9 mouse cellular contexts compared by ENCODE assay signal in the genomic region with DNA sequence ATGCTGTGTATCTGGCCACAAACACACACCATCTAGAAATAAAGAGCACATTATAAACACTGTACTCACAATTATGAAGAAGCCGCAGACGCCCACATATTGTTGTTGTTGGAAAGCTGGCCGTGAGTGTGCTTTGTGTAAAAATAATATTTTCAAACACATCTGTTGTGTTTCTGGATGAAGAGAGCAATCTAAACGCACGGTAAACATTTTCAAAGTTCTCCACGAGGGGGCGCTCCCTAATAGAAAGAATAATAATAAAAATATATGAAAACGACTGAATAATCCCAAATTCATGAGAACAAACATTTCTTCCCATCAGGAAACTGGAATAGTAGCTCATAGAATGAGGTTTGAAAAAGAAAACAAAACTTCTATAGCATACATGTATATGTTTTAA.
DNase-seq lines count a peak whose midpoint lies in the region; ATAC-seq and TF ChIP-seq lines count a peak whose summit lies in the region.
"Had no signal": no experiment of that assay in that cellular context is flagged by ENCODE, and none has a peak within 500 bp of the region (broad histone marks: within the 10 kb centered on the region; RNA-seq: fewer than 3 reads in every experiment).

No protein-coding gene starts in this region.

- ATAC-seq in hindbrain, embryonic 11.5 days (ENCODE audit: low FRiP score), result no peak
- no peak for ATAC-seq in hindbrain, embryonic 16.5 days
- ATAC-seq in limb, embryonic 14.5 days (ENCODE audit: low FRiP score, low read depth), result no peak
- ATAC-seq in megakaryocyte progenitor cell, adult 5-6 weeks (replicated peaks; ENCODE audit: poor library complexity), result no peak

- peak; percentile 67 for DNase-seq in hindbrain, embryonic 11.5 days (ENCODE audit: low spot score)
- peak; percentile 13 for DNase-seq in urinary bladder, postnatal 14 days (ENCODE audit: low spot score)
- DNase-seq in urinary bladder, adult 2 months (ENCODE audit: low spot score), result no peak
- DNase-seq in embryo, embryonic 11.5 days (ENCODE audit: low read depth, low spot score), result peak; percentile 8
- DNase-seq in limb, embryonic 14.5 days (ENCODE audit: low spot score), result peak; percentile 42
- no peak for DNase-seq in ovary, adult 18-20 months (ENCODE audit: low spot score)

- no peak overlapping the region for H3K4me2 ChIP-seq in hindbrain, embryonic 11.5 days (replicated peaks; ENCODE audit: low read depth, low read length)
- H3K4me2 ChIP-seq in hindbrain, embryonic 16.5 days (ENCODE audit: low read length), result no peak overlapping the region
- H3K4me2 ChIP-seq in limb, embryonic 14.5 days (replicated peaks; ENCODE audit: low read depth, low read length, severe bottlenecking), result no peak overlapping the region
- H3K4me2 ChIP-seq: stomach, embryonic 15.5 days had no signal

- 20% methylated on average over 8 of the region's 8 CpGs for WGBS in hindbrain, embryonic 11.5 days
- 22% methylated on average over 8 of the region's 8 CpGs for WGBS in hindbrain, embryonic 16.5 days
- 14% methylated on average over 8 of the region's 8 CpGs for WGBS in limb, embryonic 14.5 days

- no peak for TF ChIP-seq POLR2A in limb, embryonic 14.5 days (IDR thresholded peaks at IDR 0.05; ENCODE audit: borderline replicate concordance, extremely low read depth, insufficient read depth, insufficient read length)

- no peaks in the 10 kb centered on the region for H3K4me1 ChIP-seq in hindbrain, embryonic 11.5 days (replicated peaks; ENCODE audit: control insufficient read depth, insufficient read depth, low read length)
- no peaks in the 10 kb centered on the region for H3K4me1 ChIP-seq in hindbrain, embryonic 16.5 days (ENCODE audit: control insufficient read depth, insufficient read depth, low read depth, low read length)
- no peaks in the 10 kb centered on the region for H3K4me1 ChIP-seq in limb, embryonic 14.5 days (ENCODE audit: control insufficient read depth, insufficient read depth, low read length)
- H3K4me1 ChIP-seq: stomach, embryonic 15.5 days had no signal

- no peak overlapping the region for H3K9ac ChIP-seq in hindbrain, embryonic 11.5 days (ENCODE audit: low read depth, low read length)
- H3K9ac ChIP-seq in hindbrain, embryonic 16.5 days (ENCODE audit: low read depth, low read length), result no peak overlapping the region
- no peak overlapping the region for H3K9ac ChIP-seq in limb, embryonic 14.5 days (ENCODE audit: low read depth, low read length, severe bottlenecking)
- H3K9ac ChIP-seq: stomach, embryonic 15.5 days had no signal

- H3K36me3 ChIP-seq in hindbrain, embryonic 11.5 days (ENCODE audit: control insufficient read depth, insufficient read depth, low read length), result no peaks in the 10 kb centered on the region
- H3K36me3 ChIP-seq in hindbrain, embryonic 16.5 days (ENCODE audit: control insufficient read depth, insufficient read depth, low read length), result no peaks in the 10 kb centered on the region
- H3K36me3 ChIP-seq in limb, embryonic 14.5 days (ENCODE audit: control insufficient read depth, insufficient read depth, low read length), result no peaks in the 10 kb centered on the region
- H3K36me3 ChIP-seq: stomach, embryonic 15.5 days had no signal

- no peak overlapping the region for H3K4me3 ChIP-seq in hindbrain, embryonic 11.5 days (ENCODE audit: low read depth, low read length)
- H3K4me3 ChIP-seq in hindbrain, embryonic 16.5 days (ENCODE audit: low read length), result no peak overlapping the region
- no peak overlapping the region for H3K4me3 ChIP-seq in limb, embryonic 14.5 days (replicated peaks; ENCODE audit: low read length)
- H3K4me3 ChIP-seq: stomach, embryonic 15.5 days had no signal

- no peaks in the 10 kb centered on the region for H3K9me3 ChIP-seq in hindbrain, embryonic 11.5 days (ENCODE audit: control insufficient read depth, low read length)
- H3K9me3 ChIP-seq in hindbrain, embryonic 16.5 days (ENCODE audit: control insufficient read depth, low read length), result no peaks in the 10 kb centered on the region
- H3K9me3 ChIP-seq in limb, embryonic 14.5 days (ENCODE audit: control insufficient read depth, low read length), result no peaks in the 10 kb centered on the region
- H3K9me3 ChIP-seq: stomach, embryonic 15.5 days had no signal

- H3K27ac ChIP-seq in hindbrain, embryonic 11.5 days (ENCODE audit: low read depth, low read length), result no peak overlapping the region
- no peak overlapping the region for H3K27ac ChIP-seq in hindbrain, embryonic 16.5 days (ENCODE audit: low read depth, low read length)
- H3K27ac ChIP-seq in limb, embryonic 14.5 days (replicated peaks; ENCODE audit: low read depth, low read length), result no peak overlapping the region
- H3K27ac ChIP-seq: stomach, embryonic 15.5 days had no signal

- no peaks in the 10 kb centered on the region for H3K27me3 ChIP-seq in hindbrain, embryonic 11.5 days (ENCODE audit: control insufficient read depth, insufficient read depth, low read length)
- no peaks in the 10 kb centered on the region for H3K27me3 ChIP-seq in hindbrain, embryonic 16.5 days (replicated peaks; ENCODE audit: control insufficient read depth, insufficient read depth, low read length)
- no peaks in the 10 kb centered on the region for H3K27me3 ChIP-seq in limb, embryonic 14.5 days (ENCODE audit: control insufficient read depth, insufficient read depth, low read length)
- H3K27me3 ChIP-seq: stomach, embryonic 15.5 days had no signal

Comparison
In these comparisons a context has a peak if more than half of its experiments do, and no peak if none do; other contexts are left out.
1. DNase-seq: peak in hindbrain, embryonic 11.5 days (single experiment), urinary bladder, postnatal 14 days (single experiment), embryo, embryonic 11.5 days (single experiment) and limb, embryonic 14.5 days (single experiment); none in urinary bladder, adult 2 months (single experiment) and ovary, adult 18-20 months (single experiment).